Mouse (Mus musculus): ENCODE results near the gene Gm34653. TPM values are rescaled to one million over a fixed set of nuclear protein-coding genes. Genes with fewer than 3 reads are reported as not detected.
A peak's percentile ranks its signal among the peaks of the same experiment; 100 is the strongest.
"Not testable (repeated sequence)": the region's sequence is repeated elsewhere in the genome, so short reads cannot be mapped to it uniquely, and the experiment has no call there.

Gm34653 gene
- polyA plus RNA-seq, 1 experiment from 2014 or later, result not detected

- Histone ChIP-seq H3K36me3 (no peaks in the 10 kb centered on the region), H3K9me3 (0 out of 2 replicates have a peak, but pooled peaks cover 4% of the 10 kb centered on the region), H3K4me3 (no peak overlapping the region), H3K27me3 (ENCODE audit: insufficient read depth, poor library complexity, severe bottlenecking) (no peaks in the 10 kb centered on the region), H3K4me1 (peaks cover 11% of the 10 kb centered on the region), H3K27ac (no peak overlapping the region)
- 75% methylated on average over 1 of the region's 1 CpGs for WGBS
- no peak for DNase-seq (ENCODE audit: low spot score)
These were observed 4.8 kb upstream of the Gm34653 start for GRCm38 (mm10) chr2:34828026-34828425.

GRCm38 (mm10) chr2:34830066-34830465 is 2.7 kb upstream of the Gm34653 start:
- not testable (repeated sequence) for H3K4me1 ChIP-seq; H3K27me3 ChIP-seq (ENCODE audit: insufficient read depth, poor library complexity, severe bottlenecking); H3K27ac ChIP-seq; H3K4me3 ChIP-seq; H3K36me3 ChIP-seq; H3K9me3 ChIP-seq; DNase-seq (ENCODE audit: low spot score)
- WGBS, result 92% methylated on average over 17 of the region's 17 CpGs

- Histone ChIP-seq H3K27ac (no peak overlapping the region), H3K4me1 (no peaks in the 10 kb centered on the region), H3K36me3 (no peaks in the 10 kb centered on the region), H3K4me3 (no peak overlapping the region), H3K9me3 (0 out of 2 replicates have a peak, but pooled peaks cover 4% of the 10 kb centered on the region), H3K27me3 (ENCODE audit: insufficient read depth, poor library complexity, severe bottlenecking) (no peaks in the 10 kb centered on the region)
- WGBS, result 84% methylated on average over 17 of the region's 17 CpGs
- DNase-seq (ENCODE audit: low spot score), result no peak
These were observed 817 bp downstream of the Gm34653 start for GRCm38 (mm10) chr2:34833624-34834023.

- H3K27ac ChIP-seq, result no peak overlapping the region
- H3K27me3 ChIP-seq (ENCODE audit: insufficient read depth, poor library complexity, severe bottlenecking), result no peaks in the 10 kb centered on the region
- no peaks in the 10 kb centered on the region for H3K36me3 ChIP-seq
- no peaks in the 10 kb centered on the region for H3K4me1 ChIP-seq
- no peak overlapping the region for H3K4me3 ChIP-seq
- WGBS, result 75% methylated on average over 3 of the region's 3 CpGs
- H3K9me3 ChIP-seq, result no peaks in the 10 kb centered on the region
- no peak for DNase-seq (ENCODE audit: low spot score)
These were observed 2.9 kb downstream of the Gm34653 start for GRCm38 (mm10) chr2:34835669-34836068.

GRCm38 (mm10) chr2:34840143-34840542 is 7.3 kb downstream of the Gm34653 start:
- WGBS, result 78% methylated on average over 5 of the region's 5 CpGs

GRCm38 (mm10) chr2:34841706-34842105 is 8.9 kb downstream of the Gm34653 start:
- Histone ChIP-seq H3K4me3 (no peak overlapping the region), H3K36me3 (no peaks in the 10 kb centered on the region), H3K4me1 (no peaks in the 10 kb centered on the region), H3K9me3 (no peaks in the 10 kb centered on the region), H3K27ac (no peak overlapping the region; the same call in 1 of the 2 replicates), H3K27me3 (ENCODE audit: insufficient read depth, poor library complexity, severe bottlenecking) (no peaks in the 10 kb centered on the region)
- DNase-seq (ENCODE audit: low spot score), result no peak
- 91% methylated on average over 8 of the region's 8 CpGs for WGBS

More at GRCm38 (mm10) chr2:34840143-34840542, 7.3 kb downstream of the Gm34653 start:
- not testable (repeated sequence) for H3K9me3 ChIP-seq; H3K4me3 ChIP-seq; H3K4me1 ChIP-seq; H3K27me3 ChIP-seq (ENCODE audit: insufficient read depth, poor library complexity, severe bottlenecking); H3K36me3 ChIP-seq; DNase-seq (ENCODE audit: low spot score); H3K27ac ChIP-seq

GRCm38 (mm10) chr2:34843211-34843939 is 10.6 kb downstream of the Gm34653 start:
- no peak for DNase-seq (ENCODE audit: low spot score)

GRCm38 (mm10) chr2:34847702-34848101 is 14.9 kb downstream of the Gm34653 start:
- Histone ChIP-seq H3K36me3 (peaks cover 44% of the 10 kb centered on the region), H3K9me3 (no peaks in the 10 kb centered on the region), H3K4me3 (no peak overlapping the region), H3K27me3 (ENCODE audit: insufficient read depth, poor library complexity, severe bottlenecking) (no peaks in the 10 kb centered on the region), H3K27ac (no peak overlapping the region), H3K4me1 (no peaks in the 10 kb centered on the region)
- no peak for DNase-seq (ENCODE audit: low spot score)
- WGBS, result 92% methylated on average over 1 of the region's 1 CpGs

More at GRCm38 (mm10) chr2:34843211-34843939, 10.6 kb downstream of the Gm34653 start:
- Histone ChIP-seq H3K27ac (no peak overlapping the region), H3K27me3 (ENCODE audit: insufficient read depth, poor library complexity, severe bottlenecking) (no peaks in the 10 kb centered on the region), H3K36me3 (0 out of 2 replicates have a peak, but pooled peaks cover 4% of the 10 kb centered on the region), H3K4me3 (no peak overlapping the region), H3K4me1 (no peaks in the 10 kb centered on the region), H3K9me3 (no peaks in the 10 kb centered on the region)
- WGBS, result 81% methylated on average over 11 of the region's 11 CpGs

- Histone ChIP-seq H3K4me3 (no peak overlapping the region), H3K9me3 (no peaks in the 10 kb centered on the region), H3K27me3 (ENCODE audit: insufficient read depth, poor library complexity, severe bottlenecking) (no peaks in the 10 kb centered on the region), H3K27ac (no peak overlapping the region), H3K36me3 (peaks cover 98% of the 10 kb centered on the region), H3K4me1 (no peaks in the 10 kb centered on the region)
- WGBS, result 89% methylated on average over 4 of the region's 4 CpGs
- no peak for DNase-seq (ENCODE audit: low spot score)
These were observed 22.5 kb downstream of the Gm34653 start for GRCm38 (mm10) chr2:34855265-34855664.

GRCm38 (mm10) chr2:34857728-34858127 is 24.9 kb downstream of the Gm34653 start:
- Histone ChIP-seq H3K4me1 (no peaks in the 10 kb centered on the region), H3K27me3 (ENCODE audit: insufficient read depth, poor library complexity, severe bottlenecking) (no peaks in the 10 kb centered on the region), H3K9me3 (no peaks in the 10 kb centered on the region), H3K27ac (no peak overlapping the region), H3K4me3 (no peak overlapping the region), H3K36me3 (peaks cover 91% of the 10 kb centered on the region)
- DNase-seq (ENCODE audit: low spot score), result no peak
- WGBS, result 82% methylated on average over 8 of the region's 8 CpGs

GRCm38 (mm10) chr2:34869680-34870079 is 36.9 kb downstream of the Gm34653 start:
- H3K27me3 ChIP-seq (ENCODE audit: insufficient read depth, poor library complexity, severe bottlenecking), result peaks cover 15% of the 10 kb centered on the region; the same call in 1 of the 2 replicates
- H3K36me3 ChIP-seq, result peaks cover 16% of the 10 kb centered on the region
- peaks cover 23% of the 10 kb centered on the region; the same call in 1 of the 2 replicates for H3K4me1 ChIP-seq
- H3K4me3 ChIP-seq, result peak overlapping the region; percentile 83
- H3K27ac ChIP-seq, result 0 out of 2 replicates have a peak overlapping the region, but pooled peaks have one; percentile 16
- peak; percentile 79 for DNase-seq (ENCODE audit: low spot score)
- H3K9me3 ChIP-seq, result no peaks in the 10 kb centered on the region
- WGBS, result 43% methylated on average over 5 of the region's 5 CpGs

GRCm38 (mm10) chr2:34870520-34871474 is 38.0 kb downstream of the Gm34653 start:
- DNase-seq (ENCODE audit: low spot score), result peak; percentile 99
- H3K4me3 ChIP-seq, result peak overlapping the region; percentile 83
- peaks cover 5% of the 10 kb centered on the region; the same call in 1 of the 2 replicates for H3K36me3 ChIP-seq
- H3K4me1 ChIP-seq, result peaks cover 24% of the 10 kb centered on the region; the same call in 1 of the 2 replicates
- H3K27me3 ChIP-seq (ENCODE audit: insufficient read depth, poor library complexity, severe bottlenecking), result peaks cover 16% of the 10 kb centered on the region; the same call in 1 of the 2 replicates
- H3K27ac ChIP-seq, result peak overlapping the region; percentile 91
- under 1% methylated on average over 67 of the region's 67 CpGs for WGBS
- no peaks in the 10 kb centered on the region for H3K9me3 ChIP-seq
